Mouse (Mus musculus): Measurements from ENCODE around the gene Ubxn10. TPM values are rescaled to one million over a fixed set of nuclear protein-coding genes. Genes with fewer than 3 reads are reported as not detected.
A peak's percentile ranks its signal among the peaks of the same experiment; 100 is the strongest.

Ubxn10 gene
- polyA plus RNA-seq, 1 experiment from 2014 or later = 4.6 TPM

- H3K27me3 ChIP-seq (ENCODE audit: insufficient read depth, poor library complexity, severe bottlenecking) = no peaks in the 10 kb centered on the region
- H3K36me3 ChIP-seq = no peaks in the 10 kb centered on the region
- peaks cover 11% of the 10 kb centered on the region; the same call in 1 of the 2 replicates for H3K4me1 ChIP-seq (replicated peaks)
- no peak overlapping the region for H3K4me3 ChIP-seq
- no peak overlapping the region for H3K27ac ChIP-seq
- WGBS = 88% methylated on average over 11 of the region's 11 CpGs
- H3K9me3 ChIP-seq = no peaks in the 10 kb centered on the region
- DNase-seq (ENCODE audit: low spot score) = no peak
Measured at GRCm38 (mm10) chr4:138709246-138709645, 27.7 kb downstream of the Ubxn10 start.

GRCm38 (mm10) chr4:138708636-138709035 is 28.3 kb downstream of the Ubxn10 start:
- peaks cover 11% of the 10 kb centered on the region; the same call in 1 of the 2 replicates for H3K4me1 ChIP-seq (replicated peaks)
- H3K4me3 ChIP-seq = no peak overlapping the region
- no peak overlapping the region for H3K27ac ChIP-seq
- H3K36me3 ChIP-seq = no peaks in the 10 kb centered on the region
- DNase-seq (ENCODE audit: low spot score) = peak; percentile 65
- H3K9me3 ChIP-seq = no peaks in the 10 kb centered on the region
- H3K27me3 ChIP-seq (ENCODE audit: insufficient read depth, poor library complexity, severe bottlenecking) = no peaks in the 10 kb centered on the region
- WGBS = 14% methylated on average over 7 of the region's 7 CpGs

- Histone ChIP-seq H3K27me3 (ENCODE audit: insufficient read depth, poor library complexity, severe bottlenecking) (no peaks in the 10 kb centered on the region), H3K9me3 (no peaks in the 10 kb centered on the region), H3K4me1 (replicated peaks) (peaks cover 11% of the 10 kb centered on the region; the same call in 1 of the 2 replicates), H3K4me3 (no peak overlapping the region), H3K27ac (no peak overlapping the region), H3K36me3 (no peaks in the 10 kb centered on the region)
- 94% methylated on average over 8 of the region's 8 CpGs for WGBS
- DNase-seq (ENCODE audit: low spot score) = no peak
Measured at GRCm38 (mm10) chr4:138706620-138707019, 30.3 kb downstream of the Ubxn10 start.

GRCm38 (mm10) chr4:138704169-138704568 is 32.8 kb downstream of the Ubxn10 start:
- no peaks in the 10 kb centered on the region for H3K9me3 ChIP-seq
- no peak for DNase-seq (ENCODE audit: low spot score)
- H3K4me1 ChIP-seq (replicated peaks) = peaks cover 18% of the 10 kb centered on the region; the same call in 1 of the 2 replicates
- H3K4me3 ChIP-seq = no peak overlapping the region
- no peaks in the 10 kb centered on the region for H3K36me3 ChIP-seq
- no peak overlapping the region for H3K27ac ChIP-seq
- H3K27me3 ChIP-seq (ENCODE audit: insufficient read depth, poor library complexity, severe bottlenecking) = peaks cover 11% of the 10 kb centered on the region
- WGBS = 82% methylated on average over 4 of the region's 4 CpGs

GRCm38 (mm10) chr4:138703591-138703990 is 33.4 kb downstream of the Ubxn10 start:
- H3K27me3 ChIP-seq (ENCODE audit: insufficient read depth, poor library complexity, severe bottlenecking) = peaks cover 13% of the 10 kb centered on the region
- H3K9me3 ChIP-seq = no peaks in the 10 kb centered on the region
- no peaks in the 10 kb centered on the region for H3K36me3 ChIP-seq
- H3K27ac ChIP-seq = no peak overlapping the region
- peaks cover 13% of the 10 kb centered on the region; the same call in 1 of the 2 replicates for H3K4me1 ChIP-seq (replicated peaks)
- H3K4me3 ChIP-seq = no peak overlapping the region
- WGBS = 63% methylated on average over 7 of the region's 7 CpGs
- no peak for DNase-seq (ENCODE audit: low spot score)

DNA sequence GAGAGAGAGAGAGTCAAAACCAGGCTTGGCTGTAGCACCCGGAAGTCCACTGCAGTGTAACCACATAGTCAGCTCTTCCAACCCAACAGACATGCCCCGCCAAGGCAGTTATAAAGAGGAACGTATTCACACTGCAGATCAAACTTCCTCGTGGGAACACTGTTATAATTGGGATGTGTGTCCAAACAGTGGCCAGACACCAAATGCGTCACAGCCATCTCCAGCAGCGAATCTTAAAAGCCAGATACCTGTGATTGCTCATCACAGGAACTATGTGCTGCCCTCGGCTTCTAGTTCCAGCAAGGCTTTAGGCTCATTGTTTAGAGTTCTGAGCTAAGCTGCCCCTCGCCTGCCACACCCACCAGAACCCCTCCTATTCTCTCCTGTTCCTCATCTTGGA is 34.4 kb downstream of the Ubxn10 start:
- Histone ChIP-seq H3K4me1 (replicated peaks) (peaks cover 15% of the 10 kb centered on the region; the same call in 1 of the 2 replicates), H3K4me3 (no peak overlapping the region), H3K27me3 (ENCODE audit: insufficient read depth, poor library complexity, severe bottlenecking) (peaks cover 13% of the 10 kb centered on the region), H3K9me3 (no peaks in the 10 kb centered on the region), H3K36me3 (no peaks in the 10 kb centered on the region), H3K27ac (no peak overlapping the region)
- DNase-seq (ENCODE audit: low spot score) = no peak
- WGBS = 84% methylated on average over 8 of the region's 8 CpGs

GRCm38 (mm10) chr4:138702031-138702430 is 34.9 kb downstream of the Ubxn10 start:
- H3K4me1 ChIP-seq (replicated peaks) = peaks cover 20% of the 10 kb centered on the region
- no peak overlapping the region for H3K4me3 ChIP-seq
- H3K27ac ChIP-seq = no peak overlapping the region
- no peaks in the 10 kb centered on the region for H3K36me3 ChIP-seq
- 85% methylated on average over 2 of the region's 2 CpGs for WGBS
- DNase-seq (ENCODE audit: low spot score) = no peak
- H3K27me3 ChIP-seq (ENCODE audit: insufficient read depth, poor library complexity, severe bottlenecking) = peaks cover 18% of the 10 kb centered on the region
- H3K9me3 ChIP-seq = no peaks in the 10 kb centered on the region

DNA sequence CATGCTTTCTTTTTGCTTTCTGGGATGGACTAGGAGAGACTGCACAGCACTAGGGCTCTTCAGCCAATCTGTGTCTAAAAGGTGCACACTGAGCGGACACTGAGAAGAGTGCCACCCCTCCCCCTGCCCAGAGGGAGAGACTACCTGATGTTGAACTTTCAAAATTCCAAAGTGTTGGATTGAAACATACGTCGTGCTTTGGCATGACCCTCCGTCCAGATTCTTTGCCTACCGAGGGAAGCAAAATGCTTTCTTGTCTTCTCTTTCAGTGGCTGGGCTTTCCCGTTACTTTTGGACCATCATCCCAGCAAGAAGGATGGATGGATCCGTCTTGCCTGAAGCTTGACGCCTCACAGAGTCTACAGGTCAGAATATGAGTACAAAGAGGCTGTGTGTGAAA is 35.9 kb downstream of the Ubxn10 start:
- Histone ChIP-seq H3K27ac (peak overlapping the region; percentile 36; the same call in 1 of the 2 replicates), H3K4me1 (replicated peaks) (peaks cover 28% of the 10 kb centered on the region), H3K4me3 (no peak overlapping the region), H3K27me3 (ENCODE audit: insufficient read depth, poor library complexity, severe bottlenecking) (peaks cover 25% of the 10 kb centered on the region), H3K36me3 (no peaks in the 10 kb centered on the region), H3K9me3 (no peaks in the 10 kb centered on the region)
- no peak for DNase-seq (ENCODE audit: low spot score)
- 69% methylated on average over 8 of the region's 8 CpGs for whole genome bisulfite sequencing

DNA sequence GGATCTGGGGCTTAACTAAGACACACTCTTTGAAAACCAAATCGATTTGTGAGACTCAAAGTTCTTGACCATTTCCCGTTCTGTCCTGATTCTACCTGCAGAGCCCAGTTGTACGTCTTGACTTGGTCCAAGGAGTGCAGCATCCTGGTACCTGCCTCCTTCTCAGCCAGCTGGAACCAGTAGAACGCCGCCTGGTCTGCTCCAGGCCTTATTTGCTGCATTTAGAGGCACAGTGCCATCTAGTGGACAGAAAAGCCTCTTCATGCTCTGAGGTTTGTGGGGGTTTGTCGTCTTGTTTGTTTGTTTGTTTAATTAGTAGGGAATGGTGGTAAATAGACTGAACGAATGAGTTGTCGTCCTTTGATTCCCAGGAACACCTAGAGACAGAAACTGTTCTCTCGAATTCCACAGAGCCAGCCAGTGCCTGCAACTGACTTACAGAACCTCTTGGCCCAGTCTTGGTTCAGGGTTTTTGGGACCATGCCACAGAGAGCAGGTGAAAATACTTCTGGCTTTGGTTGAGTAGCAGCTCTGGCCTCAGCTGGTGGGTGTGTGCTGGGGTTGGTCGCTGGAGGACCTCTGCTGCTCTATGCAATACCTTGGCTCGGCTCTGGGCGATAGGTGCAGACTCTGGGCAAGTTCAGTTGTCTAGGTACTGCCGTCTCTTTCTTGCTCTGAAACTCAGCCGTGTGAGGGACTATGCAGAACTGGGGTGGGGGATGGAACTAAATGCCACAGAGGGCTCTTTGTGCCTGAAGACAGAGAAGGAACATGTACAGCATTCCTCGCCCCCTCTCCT is 36.6 kb downstream of the Ubxn10 start:
- peak; percentile 69 for DNase-seq (ENCODE audit: low spot score)
- Histone ChIP-seq H3K27ac (peak overlapping the region; percentile 40; the same call in 1 of the 2 replicates), H3K27me3 (ENCODE audit: insufficient read depth, poor library complexity, severe bottlenecking) (peaks cover 32% of the 10 kb centered on the region), H3K36me3 (no peaks in the 10 kb centered on the region), H3K4me3 (no peak overlapping the region), H3K9me3 (no peaks in the 10 kb centered on the region), H3K4me1 (replicated peaks) (peaks cover 28% of the 10 kb centered on the region)
- 28% methylated on average over 15 of the region's 15 CpGs for WGBS

DNA sequence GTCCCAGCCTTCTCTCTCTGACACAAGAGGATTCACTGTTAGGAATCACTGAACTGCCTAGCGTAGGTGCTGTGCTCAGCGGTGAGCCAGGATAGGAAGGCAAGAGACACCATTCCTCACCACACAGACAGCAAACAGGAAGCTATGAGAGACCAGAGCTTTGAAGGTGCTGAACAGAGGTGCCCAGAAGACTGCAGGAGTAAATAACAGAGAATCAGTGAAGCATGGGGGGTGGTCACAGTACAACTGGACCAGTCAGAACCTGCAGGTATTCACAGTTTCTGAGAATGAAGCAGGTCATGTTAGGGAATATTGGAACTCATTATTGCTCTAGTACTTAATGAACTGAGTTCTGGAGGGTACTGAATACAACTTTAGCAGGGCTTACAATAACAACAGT is 38.7 kb downstream of the Ubxn10 start:
- 54% methylated on average over 2 of the region's 2 CpGs for WGBS
- no peaks in the 10 kb centered on the region for H3K36me3 ChIP-seq
- no peak overlapping the region for H3K4me3 ChIP-seq
- H3K27ac ChIP-seq = peak overlapping the region; percentile 43; the same call in 1 of the 2 replicates
- peaks cover 49% of the 10 kb centered on the region for H3K27me3 ChIP-seq (ENCODE audit: insufficient read depth, poor library complexity, severe bottlenecking)
- DNase-seq (ENCODE audit: low spot score) = no peak
- peaks cover 45% of the 10 kb centered on the region for H3K4me1 ChIP-seq (replicated peaks)
- no peaks in the 10 kb centered on the region for H3K9me3 ChIP-seq

- WGBS = 49% methylated on average over 10 of the region's 10 CpGs
Measured at GRCm38 (mm10) chr4:138697166-138697860, 39.7 kb downstream of the Ubxn10 start.

DNA sequence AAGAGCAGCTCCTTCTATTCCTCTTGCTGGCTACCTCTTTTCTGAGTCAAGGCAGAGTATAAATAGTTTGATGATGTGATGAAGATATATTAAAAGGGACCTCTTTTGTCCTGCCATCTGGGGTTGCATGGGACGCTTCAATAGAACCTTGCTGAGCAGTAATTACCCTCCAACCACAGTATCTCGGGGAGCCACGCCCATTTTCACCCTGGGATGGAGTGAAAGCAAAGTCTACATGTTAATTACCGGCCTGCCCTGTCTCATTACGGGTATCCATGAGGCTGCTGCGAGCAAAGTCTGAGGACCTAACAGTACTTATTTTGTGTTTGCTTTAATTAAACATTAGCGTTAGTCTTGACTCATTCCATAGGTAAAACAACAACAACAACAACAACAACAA is 40.2 kb downstream of the Ubxn10 start:
- peak overlapping the region; percentile 56; the same call in 1 of the 2 replicates for H3K27ac ChIP-seq
- H3K27me3 ChIP-seq (ENCODE audit: insufficient read depth, poor library complexity, severe bottlenecking) = peaks cover 59% of the 10 kb centered on the region
- H3K4me3 ChIP-seq = no peak overlapping the region
- no peak for DNase-seq (ENCODE audit: low spot score)
- 18% methylated on average over 7 of the region's 7 CpGs for WGBS
- no peaks in the 10 kb centered on the region for H3K36me3 ChIP-seq
- H3K4me1 ChIP-seq (replicated peaks) = peaks cover 61% of the 10 kb centered on the region
- H3K9me3 ChIP-seq = no peaks in the 10 kb centered on the region

More at GRCm38 (mm10) chr4:138697166-138697860, 39.7 kb downstream of the Ubxn10 start:
- H3K27ac ChIP-seq = peak overlapping the region; percentile 56
- no peaks in the 10 kb centered on the region for H3K9me3 ChIP-seq
- H3K27me3 ChIP-seq (ENCODE audit: insufficient read depth, poor library complexity, severe bottlenecking) = peaks cover 53% of the 10 kb centered on the region
- H3K36me3 ChIP-seq = no peaks in the 10 kb centered on the region
- peaks cover 55% of the 10 kb centered on the region for H3K4me1 ChIP-seq (replicated peaks)
- DNase-seq (ENCODE audit: low spot score) = no peak
- H3K4me3 ChIP-seq = no peak overlapping the region

Data from hindbrain, embryonic 10.5 days (tissue).